In the genomic region with DNA sequence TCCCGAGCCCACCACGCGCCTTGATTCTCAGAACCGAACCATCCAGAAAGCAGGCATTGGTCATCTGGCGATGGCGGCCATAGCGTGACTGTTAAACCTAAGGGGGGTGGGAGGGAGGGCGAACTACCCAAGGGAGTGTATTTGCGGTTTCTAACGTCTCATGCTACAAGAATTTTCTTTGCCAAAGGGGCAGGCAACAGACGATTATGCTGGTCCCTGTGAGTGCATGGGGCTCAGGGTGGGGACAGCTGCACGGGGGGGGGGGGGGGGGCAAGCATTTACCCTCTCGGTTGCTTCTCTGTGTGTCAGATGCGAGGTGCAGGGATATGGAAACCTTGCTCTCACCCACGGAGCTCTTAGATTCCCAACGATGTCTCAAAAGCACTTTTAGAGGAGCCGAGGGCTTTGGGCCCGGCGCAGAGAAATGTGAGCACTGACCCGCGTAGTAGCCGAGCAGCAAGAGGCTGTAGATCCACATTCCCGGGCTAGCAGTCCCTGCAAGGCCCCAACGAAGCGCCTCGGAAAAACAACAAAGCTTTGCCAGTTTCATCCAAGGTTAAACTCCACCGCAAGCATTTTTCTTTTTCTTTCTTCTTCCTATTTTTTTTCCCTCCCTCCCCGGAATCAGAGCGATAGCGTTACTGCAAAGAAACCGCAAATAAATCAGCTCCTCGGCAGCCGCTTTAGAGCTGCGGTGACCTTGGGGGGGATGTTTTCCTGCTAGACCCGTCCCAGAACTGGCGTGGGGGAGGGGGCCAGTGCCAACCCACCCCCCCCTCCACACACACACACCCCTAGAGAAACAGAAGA, we compare ENCODE assay signal across 8 mouse cellular contexts. TPM values are rescaled to one million over a fixed set of nuclear protein-coding genes. Genes with fewer than 3 reads are reported as not detected.
DNase-seq lines count a peak whose midpoint lies in the region; ATAC-seq and TF ChIP-seq lines count a peak whose summit lies in the region.

No protein-coding gene starts in this region.

- peak overlapping the region; percentile 92 for H3K27ac ChIP-seq in spleen, adult 2 months (ENCODE audit: insufficient read depth, low read length)
- H3K27ac ChIP-seq in heart, embryonic 10.5 days = peak overlapping the region; percentile 100
- peak overlapping the region; percentile 100 for H3K27ac ChIP-seq in kidney, embryonic 14.5 days (ENCODE audit: low read depth, low read length)
- peak overlapping the region; percentile 100 for H3K27ac ChIP-seq in lung, embryonic 15.5 days

- H3K36me3 ChIP-seq in spleen, adult 2 months (ENCODE audit: control insufficient read depth, insufficient read depth, low read length) = no peaks in the 10 kb centered on the region
- no peaks in the 10 kb centered on the region for H3K36me3 ChIP-seq in heart, embryonic 10.5 days
- H3K36me3 ChIP-seq in kidney, embryonic 14.5 days (ENCODE audit: control insufficient read depth, insufficient read depth, low read length) = no peaks in the 10 kb centered on the region
- H3K36me3 ChIP-seq in lung, embryonic 15.5 days = no peaks in the 10 kb centered on the region

- 1% methylated on average over 36 of the region's 36 CpGs for WGBS in spleen, adult 2 months
- under 1% methylated on average over 36 of the region's 36 CpGs for WGBS in heart, embryonic 10.5 days
- WGBS in kidney, embryonic 14.5 days = under 1% methylated on average over 36 of the region's 36 CpGs
- under 1% methylated on average over 34 of the region's 36 CpGs for WGBS in lung, embryonic 15.5 days

- H3K27me3 ChIP-seq in spleen, adult 2 months (ENCODE audit: control insufficient read depth, insufficient read depth, low read length) = peaks cover 17% of the 10 kb centered on the region
- no peaks in the 10 kb centered on the region for H3K27me3 ChIP-seq in heart, embryonic 10.5 days (ENCODE audit: insufficient read depth, poor library complexity, severe bottlenecking)
- no peaks in the 10 kb centered on the region for H3K27me3 ChIP-seq in kidney, embryonic 14.5 days (ENCODE audit: control insufficient read depth, insufficient read depth, low read length)
- no peaks in the 10 kb centered on the region for H3K27me3 ChIP-seq in lung, embryonic 15.5 days

- no peak for TF ChIP-seq CTCF in spleen, adult 2 months (IDR thresholded peaks at IDR 0.05; ENCODE audit: extremely low read depth, insufficient read depth, insufficient read length, insufficient replicate concordance)

- H3K4me3 ChIP-seq in spleen, adult 2 months (ENCODE audit: extremely low read depth, insufficient read depth, insufficient read length) = peak overlapping the region; percentile 67; the same call in 1 of the 2 replicates
- H3K4me3 ChIP-seq in heart, embryonic 10.5 days = peak overlapping the region; percentile 99
- peak overlapping the region; percentile 96 for H3K4me3 ChIP-seq in kidney, embryonic 14.5 days (ENCODE audit: low read length)
- H3K4me3 ChIP-seq in lung, embryonic 15.5 days = peak overlapping the region; percentile 88

- H3K4me1 ChIP-seq in spleen, adult 2 months (ENCODE audit: control insufficient read depth, insufficient read depth, insufficient read length) = peaks cover 5% of the 10 kb centered on the region
- H3K4me1 ChIP-seq in heart, embryonic 10.5 days = peaks cover 36% of the 10 kb centered on the region
- peaks cover 25% of the 10 kb centered on the region for H3K4me1 ChIP-seq in kidney, embryonic 14.5 days (ENCODE audit: control insufficient read depth, insufficient read depth, low read length)
- H3K4me1 ChIP-seq in lung, embryonic 15.5 days = peaks cover 30% of the 10 kb centered on the region

- ATAC-seq in kidney, embryonic 14.5 days (ENCODE audit: low FRiP score, low TSS enrichment) = peak; percentile 5; the same call in 1 of the 2 replicates
- ATAC-seq in lung, embryonic 15.5 days (ENCODE audit: borderline replicate concordance, extremely low read depth, low FRiP score, low TSS enrichment) = no peak
- ATAC-seq in inflammation-experienced regulatory T-cells, adult 6 months = no peak

- no peak for DNase-seq in spleen, adult 2 months (ENCODE audit: low read depth in 1 of 2, low spot score in 2 of 2)
- no peak for DNase-seq in spleen, postnatal 4 days (ENCODE audit: low spot score in 2 of 2)
- peak; percentile 73 for DNase-seq in embryo, embryonic 10.5 days (ENCODE audit: low spot score)
- DNase-seq in heart, embryonic 10.5 days (ENCODE audit: low spot score) = no peak
- peak; percentile 57 for DNase-seq in retina, embryonic 14.5 days (ENCODE audit: low spot score)

- H3K9ac ChIP-seq in kidney, embryonic 14.5 days (ENCODE audit: low read depth, low read length) = peak overlapping the region; percentile 87
- H3K9ac ChIP-seq in lung, embryonic 15.5 days = peak overlapping the region; percentile 65

- H3K9me3 ChIP-seq in heart, embryonic 10.5 days = no peaks in the 10 kb centered on the region
- no peaks in the 10 kb centered on the region for H3K9me3 ChIP-seq in kidney, embryonic 14.5 days (ENCODE audit: control insufficient read depth, low read length)
- no peaks in the 10 kb centered on the region for H3K9me3 ChIP-seq in lung, embryonic 15.5 days

- peak overlapping the region; percentile 64 for H3K4me2 ChIP-seq in kidney, embryonic 14.5 days (replicated peaks; ENCODE audit: low read depth, low read length)
- H3K4me2 ChIP-seq in lung, embryonic 15.5 days = peak overlapping the region; percentile 87

- no peak for TF ChIP-seq POLR2A in spleen, adult 2 months (IDR thresholded peaks at IDR 0.05; ENCODE audit: low read depth, low read length)

RNA-seq across cellular contexts. Expression of gene Tnrc18, which starts 5.0 kb away (rescaled TPM):
- polyA plus RNA-seq in spleen, adult 2 months (2012; rRNA removed) = 37.3 and 47.1 TPM in 2 replicates
- polyA plus RNA-seq in heart, embryonic 10.5 days (2016; fragmentation: Nextera tagmentation; extraction: Ambion mirVana) = 22.2 and 24.8 TPM in 2 replicates
- polyA plus RNA-seq in kidney, embryonic 14.5 days (2014; fragmentation: Nextera tagmentation; extraction: Ambion mirVana) = 32.7 and 41.1 TPM in 2 replicates
- 30.7 and 32.3 TPM in 2 replicates for polyA plus RNA-seq in lung, embryonic 15.5 days (2015; fragmentation: Nextera tagmentation; extraction: Ambion mirVana)
- polyA plus RNA-seq in inflammation-experienced regulatory T-cells, adult 6 months (2017; shearing (Covaris generic)) = 1 to 10 TPM; 1.6 to 4.4 (median 2.9) TPM

Comparison
In these comparisons a context has a peak if more than half of its experiments do, and no peak if none do; other contexts are left out.
1. DNase-seq: peak in embryo, embryonic 10.5 days (single experiment) and retina, embryonic 14.5 days (single experiment); none in spleen, adult 2 months (0 of 2), spleen, postnatal 4 days (0 of 2) and heart, embryonic 10.5 days (single experiment).
2. Peak in every context shown above with its lines, with median percentiles within 50 percentile points of each other: H3K27ac ChIP-seq and H3K4me3 ChIP-seq.